Mouse (Mus musculus) embryonic fibroblast, embryonic 13.5 days (primary cell): ENCODE data around the gene Hist1h2bg. TPM values are rescaled to one million over a fixed set of nuclear protein-coding genes. Genes with fewer than 3 reads are reported as not detected.
"Not testable (repeated sequence)": the region's sequence is repeated elsewhere in the genome, so short reads cannot be mapped to it uniquely, and the experiment has no call there.

Source experiments
- H3K27ac ChIP-seq: 2 replicates; pipeline ENCODE4 v1.5.1; 2012; ENCODE audit warnings: low read length, control low read depth, inconsistent platforms; ENCODE audit not compliant: insufficient read depth
- H3K4me1 ChIP-seq: 2 replicates; pipeline ENCODE4 v1.6.1; 2011; ENCODE audit warnings: low read length; ENCODE audit not compliant: control insufficient read depth, insufficient read depth
- H3K4me3 ChIP-seq: 2 replicates; pipeline ENCODE4 v1.5.1; 2011; ENCODE audit warnings: mild to moderate bottlenecking, control low read depth, low read length; ENCODE audit not compliant: insufficient read depth
- CTCF ChIP-seq: IDR thresholded peaks from 2 replicates; pipeline ENCODE4 v1.5.1; 2011; ENCODE audit warnings: mild to moderate bottlenecking, control low read depth, low read length, moderate library complexity, borderline replicate concordance; ENCODE audit not compliant: insufficient read depth
- POLR2A ChIP-seq: IDR thresholded peaks from 2 replicates; pipeline ENCODE4 v1.6.1; 2011; ENCODE audit warnings: low read depth, mild to moderate bottlenecking, control low read depth, low read length, moderate library complexity
- polyA plus RNA-seq: library from polyadenylated mRNA; stranded (reverse); fragments of >200 nt; gene quantifications from 2 replicates; pipeline ENCODE4 v1.2.4, GENCODE M21; 2011; ENCODE audit warnings: low read depth; ENCODE audit not compliant: missing spikeins, insufficient read length

Gene Hist1h2bg
- polyA plus RNA-seq, 1 experiment: 22.6 TPM

- H3K4me1 ChIP-seq: not testable (repeated sequence)
- Histone ChIP-seq H3K4me3 (peak within 1 kb of the TSS; percentile 38), H3K27ac (peak within 1 kb of the TSS; percentile 99)
- peak; percentile 97 for TF ChIP-seq POLR2A
Observed at GRCm38 (mm10) chr13:23561883-23562659, 9.1 kb upstream of the Hist1h2bg start, which contains the start of gene Hist1h3e. Hist1h3e (minus strand) TSS chr13:23562369.

GRCm38 (mm10) chr13:23562699-23563462 is 8.3 kb upstream of the Hist1h2bg start:
- TF ChIP-seq POLR2A: no peak
- TF ChIP-seq CTCF: no peak
- H3K4me3 ChIP-seq: peak overlapping the region; percentile 28
- H3K4me1 ChIP-seq: no peaks in the 10 kb centered on the region
- H3K27ac ChIP-seq: peak overlapping the region; percentile 99

- Histone ChIP-seq H3K27ac (no peak overlapping the region), H3K4me3 (no peak overlapping the region), H3K4me1 (no peaks in the 10 kb centered on the region)
- TF ChIP-seq POLR2A (no peak), CTCF (no peak)
Observed at GRCm38 (mm10) chr13:23564482-23564881, 6.7 kb upstream of the Hist1h2bg start.

- not testable (repeated sequence) for H3K4me1 ChIP-seq
- Histone ChIP-seq H3K27ac (peak overlapping the region; percentile 84), H3K4me3 (peak overlapping the region; percentile 24)
- peak; percentile 75; the same call in 1 of the 2 replicates for TF ChIP-seq POLR2A
Observed at GRCm38 (mm10) chr13:23570261-23571021, 755 bp upstream of the Hist1h2bg start.

GRCm38 (mm10) chr13:23571504-23572217 is 465 bp downstream of the Hist1h2bg start:
- Histone ChIP-seq H3K4me3 (peak overlapping the region; percentile 65), H3K27ac (peak overlapping the region; percentile 85)
- TF ChIP-seq POLR2A: peak; percentile 80
- H3K4me1 ChIP-seq: not testable (repeated sequence)

- Histone ChIP-seq H3K27ac (peak overlapping the region; percentile 92), H3K4me1 (no peaks in the 10 kb centered on the region)
- TF ChIP-seq POLR2A: peak; percentile 57; the same call in 1 of the 2 replicates
- no peak for TF ChIP-seq CTCF
Observed at GRCm38 (mm10) chr13:23572218-23573033, 1.2 kb downstream of the Hist1h2bg start.

GRCm38 (mm10) chr13:23573034-23573897 is 2.1 kb downstream of the Hist1h2bg start:
- not testable (repeated sequence) for H3K4me1 ChIP-seq
- peak overlapping the region; percentile 92 for H3K27ac ChIP-seq
- TF ChIP-seq POLR2A: peak; percentile 42; the same call in 1 of the 2 replicates
- peak overlapping the region; percentile 49 for H3K4me3 ChIP-seq

More at GRCm38 (mm10) chr13:23572218-23573033, 1.2 kb downstream of the Hist1h2bg start:
- H3K4me3 ChIP-seq: peak overlapping the region; percentile 35

GRCm38 (mm10) chr13:23573898-23574524 is 2.8 kb downstream of the Hist1h2bg start, which contains the start of the genes Hist1h2bf and Hist1h2ad:
Hist1h2bf (minus strand) TSS chr13:23574196.
Hist1h2ad (plus strand) TSS chr13:23574381.
- not testable (repeated sequence) for H3K4me1 ChIP-seq
- TF ChIP-seq POLR2A: peak; percentile 69; the same call in 1 of the 2 replicates
- Histone ChIP-seq H3K4me3 (peak within 1 kb of the TSS; percentile 49), H3K27ac (peak within 1 kb of the TSS; percentile 92)
